Mouse (Mus musculus): ENCODE results near the gene Cacna2d2.

The Cacna2d2 gene

DNA sequence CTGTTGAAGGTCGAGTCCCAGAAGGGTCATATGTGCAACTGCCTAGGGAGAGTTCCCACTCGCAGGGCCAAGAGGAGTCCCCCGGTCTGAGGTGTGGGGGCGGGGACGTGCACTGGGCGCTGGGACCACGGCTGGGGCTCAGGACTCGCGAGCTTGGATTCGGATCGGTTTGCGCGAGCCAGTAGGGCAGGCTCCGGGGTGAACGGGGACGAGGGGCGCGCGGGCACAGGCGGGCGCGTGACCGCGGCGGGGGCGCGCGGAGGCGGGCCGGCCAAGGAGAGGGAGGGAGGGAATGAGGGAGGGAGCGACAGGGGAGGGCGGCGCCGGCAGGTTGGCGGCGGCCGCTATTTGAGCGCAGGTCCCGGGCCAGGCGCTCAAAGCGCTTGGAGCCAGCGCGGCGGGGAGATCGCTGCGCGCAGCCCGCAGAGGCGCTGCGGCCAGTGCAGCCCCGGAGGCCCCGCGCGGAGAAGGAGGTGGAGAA, at the start of gene Cacna2d2:
Gene Cacna2d2, plus strand, starts transcription at position 122 of the 481 bp plus-strand sequence.
- TF ChIP-seq CTCF (conservative IDR thresholded peaks at IDR 0.05; ENCODE audit: low read length): no peak
- TF ChIP-seq POU5F1 (IDR thresholded peaks at IDR 0.05; ENCODE audit: borderline replicate concordance, low read length): no peak
- TF ChIP-seq NANOG (IDR thresholded peaks at IDR 0.05; ENCODE audit: borderline replicate concordance, low read length): no peak
- Histone ChIP-seq H3K36me3 (ENCODE audit: insufficient read depth, low read length) (no peaks in the 10 kb centered on the region), H3K9me3 (ENCODE audit: low read length) (peaks cover 4% of the 10 kb centered on the region; the same call in 1 of the 2 replicates), H3K4me3 (replicated peaks; ENCODE audit: low read length) (peak within 1 kb of the TSS; percentile 87), H3K4me1 (replicated peaks; ENCODE audit: low read depth, low read length) (peaks cover 10% of the 10 kb centered on the region), H3K27me3 (ENCODE audit: insufficient read depth, low read length) (peaks cover 80% of the 10 kb centered on the region)

DNA sequence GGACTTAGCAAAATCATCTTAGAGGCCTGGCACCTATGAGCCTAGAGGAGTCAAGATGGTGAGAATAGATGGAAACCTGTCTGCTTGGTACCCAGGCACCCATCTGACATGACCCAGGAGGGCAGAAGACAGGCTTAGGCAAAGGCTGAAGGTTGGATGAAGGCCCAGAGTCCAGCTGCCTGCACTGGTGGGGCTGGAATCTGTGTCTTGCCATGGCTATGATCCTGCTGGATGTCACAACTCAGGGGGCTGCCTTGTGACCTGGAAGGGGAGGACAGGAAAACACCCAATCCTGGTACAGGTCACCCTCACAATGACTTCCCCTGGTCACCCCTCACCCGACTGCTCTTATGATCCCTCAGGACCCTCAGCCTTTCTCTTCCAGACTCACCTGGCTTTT, 44.6 kb upstream of the Cacna2d2 start:
- Histone ChIP-seq H3K4me1 (replicated peaks; ENCODE audit: low read depth, low read length) (peaks cover 11% of the 10 kb centered on the region), H3K9me3 (ENCODE audit: low read length) (no peaks in the 10 kb centered on the region), H3K27me3 (ENCODE audit: insufficient read depth, low read length) (peaks cover 58% of the 10 kb centered on the region), H3K36me3 (ENCODE audit: insufficient read depth, low read length) (no peaks in the 10 kb centered on the region), H3K4me3 (replicated peaks; ENCODE audit: low read length) (no peak overlapping the region)
- TF ChIP-seq NANOG (IDR thresholded peaks at IDR 0.05; ENCODE audit: borderline replicate concordance, low read length) (no peak), CTCF (conservative IDR thresholded peaks at IDR 0.05; ENCODE audit: low read length) (no peak), POU5F1 (IDR thresholded peaks at IDR 0.05; ENCODE audit: borderline replicate concordance, low read length) (no peak)

GRCm38 (mm10) chr9:107355870-107356765, 43.3 kb upstream of the Cacna2d2 start:
- Histone ChIP-seq H3K27me3 (ENCODE audit: insufficient read depth, low read length) (peaks cover 57% of the 10 kb centered on the region), H3K4me3 (replicated peaks; ENCODE audit: low read length) (no peak overlapping the region), H3K36me3 (ENCODE audit: insufficient read depth, low read length) (no peaks in the 10 kb centered on the region), H3K4me1 (replicated peaks; ENCODE audit: low read depth, low read length) (peaks cover 7% of the 10 kb centered on the region), H3K9me3 (ENCODE audit: low read length) (no peaks in the 10 kb centered on the region)
- TF ChIP-seq CTCF (conservative IDR thresholded peaks at IDR 0.05; ENCODE audit: low read length) (peak; percentile 53), NANOG (IDR thresholded peaks at IDR 0.05; ENCODE audit: borderline replicate concordance, low read length) (no peak)

- H3K9me3 ChIP-seq (ENCODE audit: low read length): no peaks in the 10 kb centered on the region
- TF ChIP-seq CTCF (conservative IDR thresholded peaks at IDR 0.05; ENCODE audit: low read length) (peak; percentile 90), NANOG (IDR thresholded peaks at IDR 0.05; ENCODE audit: borderline replicate concordance, low read length) (no peak)
- H3K27me3 ChIP-seq (ENCODE audit: insufficient read depth, low read length): peaks cover 46% of the 10 kb centered on the region
- H3K4me3 ChIP-seq (replicated peaks; ENCODE audit: low read length): no peak overlapping the region
- peaks cover 11% of the 10 kb centered on the region for H3K4me1 ChIP-seq (replicated peaks; ENCODE audit: low read depth, low read length)
- no peaks in the 10 kb centered on the region for H3K36me3 ChIP-seq (ENCODE audit: insufficient read depth, low read length)
Observed at GRCm38 (mm10) chr9:107357651-107358050, 41.8 kb upstream of the Cacna2d2 start.

- TF ChIP-seq CTCF (conservative IDR thresholded peaks at IDR 0.05; ENCODE audit: low read length) (no peak), NANOG (IDR thresholded peaks at IDR 0.05; ENCODE audit: borderline replicate concordance, low read length) (no peak), POU5F1 (IDR thresholded peaks at IDR 0.05; ENCODE audit: borderline replicate concordance, low read length) (no peak)
Observed at GRCm38 (mm10) chr9:107360989-107361388, 38.4 kb upstream of the Cacna2d2 start.

GRCm38 (mm10) chr9:107366644-107367043, 32.8 kb upstream of the Cacna2d2 start:
- no peaks in the 10 kb centered on the region for H3K36me3 ChIP-seq (ENCODE audit: insufficient read depth, low read length)

More at GRCm38 (mm10) chr9:107360989-107361388, 38.4 kb upstream of the Cacna2d2 start:
- Histone ChIP-seq H3K4me3 (replicated peaks; ENCODE audit: low read length) (no peak overlapping the region; the same call in 1 of the 2 replicates), H3K9me3 (ENCODE audit: low read length) (no peaks in the 10 kb centered on the region), H3K27me3 (ENCODE audit: insufficient read depth, low read length) (peaks cover 19% of the 10 kb centered on the region), H3K36me3 (ENCODE audit: insufficient read depth, low read length) (no peaks in the 10 kb centered on the region), H3K4me1 (replicated peaks; ENCODE audit: low read depth, low read length) (peaks cover 23% of the 10 kb centered on the region)

GRCm38 (mm10) chr9:107368302-107368701, 31.1 kb upstream of the Cacna2d2 start:
- Histone ChIP-seq H3K27me3 (ENCODE audit: insufficient read depth, low read length) (peaks cover 10% of the 10 kb centered on the region), H3K4me3 (replicated peaks; ENCODE audit: low read length) (no peak overlapping the region), H3K4me1 (replicated peaks; ENCODE audit: low read depth, low read length) (peaks cover 37% of the 10 kb centered on the region), H3K36me3 (ENCODE audit: insufficient read depth, low read length) (no peaks in the 10 kb centered on the region), H3K9me3 (ENCODE audit: low read length) (no peaks in the 10 kb centered on the region)
- TF ChIP-seq POU5F1 (IDR thresholded peaks at IDR 0.05; ENCODE audit: borderline replicate concordance, low read length) (no peak), NANOG (IDR thresholded peaks at IDR 0.05; ENCODE audit: borderline replicate concordance, low read length) (no peak), CTCF (conservative IDR thresholded peaks at IDR 0.05; ENCODE audit: low read length) (no peak)

More at GRCm38 (mm10) chr9:107366644-107367043, 32.8 kb upstream of the Cacna2d2 start:
- no peak overlapping the region for H3K4me3 ChIP-seq (replicated peaks; ENCODE audit: low read length)
- peaks cover 10% of the 10 kb centered on the region for H3K27me3 ChIP-seq (ENCODE audit: insufficient read depth, low read length)
- peaks cover 32% of the 10 kb centered on the region for H3K4me1 ChIP-seq (replicated peaks; ENCODE audit: low read depth, low read length)
- no peaks in the 10 kb centered on the region for H3K9me3 ChIP-seq (ENCODE audit: low read length)
- TF ChIP-seq NANOG (IDR thresholded peaks at IDR 0.05; ENCODE audit: borderline replicate concordance, low read length) (no peak), CTCF (conservative IDR thresholded peaks at IDR 0.05; ENCODE audit: low read length) (peak; percentile 72)

DNA sequence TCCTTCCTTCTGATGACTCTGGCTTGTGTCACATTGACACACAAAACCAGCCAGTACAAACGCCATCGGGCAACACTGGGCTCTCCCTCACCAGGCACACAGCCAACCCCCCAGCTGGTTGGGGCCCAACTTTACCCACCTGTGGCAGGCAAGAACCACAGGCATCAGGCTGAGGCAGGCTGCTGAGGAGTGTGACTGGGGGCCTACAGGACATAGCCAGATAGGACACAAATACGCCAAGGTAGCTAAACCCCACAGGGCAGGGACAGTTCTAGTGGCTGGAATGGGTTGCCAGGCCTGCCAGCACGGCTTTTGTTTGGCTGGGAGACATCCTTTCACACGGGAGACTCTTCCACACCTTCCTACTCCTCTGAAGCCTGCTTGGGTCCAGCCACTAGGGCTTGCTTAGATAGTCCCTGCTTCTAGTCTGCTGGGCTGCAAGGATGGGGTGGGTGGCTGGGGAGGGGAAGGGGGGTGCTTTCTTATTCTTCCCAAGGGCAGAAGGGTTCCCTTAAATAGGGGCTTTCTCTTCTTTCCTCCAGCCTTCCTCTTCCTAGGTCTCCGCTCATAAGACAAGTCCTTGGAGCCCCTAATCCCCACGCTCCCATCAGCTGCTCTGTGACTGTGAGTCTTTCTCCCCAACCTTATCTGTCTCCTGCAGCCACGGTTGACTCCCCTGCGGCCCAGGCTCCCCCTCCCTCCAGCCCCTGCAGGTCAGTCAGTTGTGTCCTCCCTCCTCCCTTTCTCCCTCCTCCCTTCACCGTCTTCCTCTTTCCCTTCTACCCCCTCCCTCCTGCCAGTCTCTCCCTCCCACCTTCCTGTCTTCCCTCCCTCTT, 29.9 kb upstream of the Cacna2d2 start:
- Histone ChIP-seq H3K9me3 (ENCODE audit: low read length) (no peaks in the 10 kb centered on the region), H3K4me1 (replicated peaks; ENCODE audit: low read depth, low read length) (peaks cover 48% of the 10 kb centered on the region), H3K4me3 (replicated peaks; ENCODE audit: low read length) (no peak overlapping the region), H3K27me3 (ENCODE audit: insufficient read depth, low read length) (peaks cover 10% of the 10 kb centered on the region), H3K36me3 (ENCODE audit: insufficient read depth, low read length) (no peaks in the 10 kb centered on the region)
- TF ChIP-seq NANOG (IDR thresholded peaks at IDR 0.05; ENCODE audit: borderline replicate concordance, low read length): no peak
- TF ChIP-seq CTCF (conservative IDR thresholded peaks at IDR 0.05; ENCODE audit: low read length): no peak
